Mouse (Mus musculus): ENCODE results near the gene RPS10-NUDT3. TPM values are rescaled to one million over a fixed set of nuclear protein-coding genes. Genes with fewer than 3 reads are reported as not detected.
"Not testable (repeated sequence)": the region's sequence is repeated elsewhere in the genome, so short reads cannot be mapped to it uniquely, and the experiment has no call there.

The RPS10-NUDT3 gene
- polyA plus RNA-seq, 1 experiment from 2014 or later, result not detected

DNA sequence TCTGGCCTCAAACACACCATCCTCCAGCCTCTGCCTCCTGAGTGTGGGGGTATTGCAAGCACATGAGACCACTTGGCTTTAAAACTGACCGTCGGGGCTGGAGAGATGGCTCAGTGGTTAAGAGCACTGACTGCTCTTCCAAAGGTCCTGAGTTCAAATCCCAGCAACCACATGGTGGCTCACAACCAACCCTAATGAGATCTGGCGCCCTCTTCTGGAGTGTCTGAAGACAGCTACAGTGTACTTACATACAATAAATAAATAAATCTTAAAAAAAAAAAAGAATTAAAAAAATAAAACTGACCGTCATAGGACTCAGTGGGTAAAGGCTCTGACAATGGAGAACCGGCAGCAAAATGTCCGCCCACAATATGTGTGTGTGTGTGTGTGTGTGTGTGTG, 4.8 kb upstream of the RPS10-NUDT3 start:
- not testable (repeated sequence) for H3K4me3 ChIP-seq (replicated peaks); H3K27ac ChIP-seq (replicated peaks); H3K9me3 ChIP-seq (replicated peaks); H3K36me3 ChIP-seq; ATAC-seq (ENCODE audit: insufficient number of reproducible peaks, low FRiP score, low TSS enrichment, low read depth); H3K4me2 ChIP-seq (replicated peaks); H3K27me3 ChIP-seq; H3K9ac ChIP-seq
- 90% methylated on average over 6 of the region's 6 CpGs for WGBS
- peaks cover 20% of the 10 kb centered on the region for H3K4me1 ChIP-seq

DNA sequence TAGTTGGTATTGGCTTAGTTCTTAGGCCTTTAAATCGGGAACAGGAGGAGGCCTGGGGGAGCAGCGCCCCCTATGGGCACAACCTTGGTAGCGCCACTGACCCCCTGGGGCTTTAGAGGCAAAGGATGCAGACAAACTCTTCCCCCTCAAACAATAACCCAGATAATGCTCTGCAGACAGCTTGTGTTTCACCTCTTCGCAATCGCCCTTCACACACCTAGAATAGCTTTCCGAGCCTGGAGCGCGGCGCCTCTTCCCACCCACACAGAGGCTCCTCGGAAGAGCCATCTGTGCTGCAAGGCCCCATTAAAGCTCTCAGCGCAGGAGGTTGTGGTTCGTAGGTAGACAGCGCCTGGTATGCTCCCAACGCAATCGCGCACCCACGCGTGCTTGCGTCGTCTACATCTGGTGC, 3.9 kb upstream of the RPS10-NUDT3 start:
- Histone ChIP-seq H3K27ac (replicated peaks) (no peak overlapping the region), H3K4me3 (replicated peaks) (no peak overlapping the region), H3K36me3 (no peaks in the 10 kb centered on the region), H3K27me3 (no peaks in the 10 kb centered on the region), H3K9me3 (replicated peaks) (no peaks in the 10 kb centered on the region), H3K4me2 (replicated peaks) (no peak overlapping the region), H3K9ac (no peak overlapping the region), H3K4me1 (peaks cover 21% of the 10 kb centered on the region)
- ATAC-seq (ENCODE audit: insufficient number of reproducible peaks, low FRiP score, low TSS enrichment, low read depth), result no peak
- 79% methylated on average over 20 of the region's 20 CpGs for WGBS

DNA sequence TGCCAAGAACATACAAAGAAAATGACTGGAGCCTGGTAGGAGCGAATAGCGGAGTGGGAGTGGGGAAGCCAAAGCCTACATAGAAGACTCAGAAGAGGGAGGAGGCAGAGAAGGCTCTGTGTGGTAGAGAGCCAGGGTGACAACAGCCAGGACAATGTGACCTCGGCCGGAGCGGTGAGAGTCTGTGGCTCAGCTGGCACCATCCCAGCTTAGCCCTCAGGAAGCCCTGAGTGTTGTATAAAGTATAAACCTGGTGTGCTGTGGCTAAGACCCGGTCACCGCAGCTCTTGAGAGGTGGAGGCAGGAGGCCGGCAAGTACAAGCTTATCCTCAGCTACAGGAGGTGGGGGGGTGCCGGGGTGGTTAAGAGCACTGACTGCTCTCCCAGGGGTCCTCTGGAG, 2.3 kb upstream of the RPS10-NUDT3 start:
- Histone ChIP-seq H3K4me2 (replicated peaks) (no peak overlapping the region), H3K9ac (no peak overlapping the region), H3K27ac (replicated peaks) (0 out of 2 replicates have a peak overlapping the region, but pooled peaks have one; percentile 17), H3K4me1 (peaks cover 27% of the 10 kb centered on the region), H3K36me3 (peaks cover 10% of the 10 kb centered on the region), H3K4me3 (replicated peaks) (no peak overlapping the region), H3K9me3 (replicated peaks) (no peaks in the 10 kb centered on the region), H3K27me3 (no peaks in the 10 kb centered on the region)
- ATAC-seq (ENCODE audit: insufficient number of reproducible peaks, low FRiP score, low TSS enrichment, low read depth), result no peak
- WGBS, result 63% methylated on average over 9 of the region's 9 CpGs

DNA sequence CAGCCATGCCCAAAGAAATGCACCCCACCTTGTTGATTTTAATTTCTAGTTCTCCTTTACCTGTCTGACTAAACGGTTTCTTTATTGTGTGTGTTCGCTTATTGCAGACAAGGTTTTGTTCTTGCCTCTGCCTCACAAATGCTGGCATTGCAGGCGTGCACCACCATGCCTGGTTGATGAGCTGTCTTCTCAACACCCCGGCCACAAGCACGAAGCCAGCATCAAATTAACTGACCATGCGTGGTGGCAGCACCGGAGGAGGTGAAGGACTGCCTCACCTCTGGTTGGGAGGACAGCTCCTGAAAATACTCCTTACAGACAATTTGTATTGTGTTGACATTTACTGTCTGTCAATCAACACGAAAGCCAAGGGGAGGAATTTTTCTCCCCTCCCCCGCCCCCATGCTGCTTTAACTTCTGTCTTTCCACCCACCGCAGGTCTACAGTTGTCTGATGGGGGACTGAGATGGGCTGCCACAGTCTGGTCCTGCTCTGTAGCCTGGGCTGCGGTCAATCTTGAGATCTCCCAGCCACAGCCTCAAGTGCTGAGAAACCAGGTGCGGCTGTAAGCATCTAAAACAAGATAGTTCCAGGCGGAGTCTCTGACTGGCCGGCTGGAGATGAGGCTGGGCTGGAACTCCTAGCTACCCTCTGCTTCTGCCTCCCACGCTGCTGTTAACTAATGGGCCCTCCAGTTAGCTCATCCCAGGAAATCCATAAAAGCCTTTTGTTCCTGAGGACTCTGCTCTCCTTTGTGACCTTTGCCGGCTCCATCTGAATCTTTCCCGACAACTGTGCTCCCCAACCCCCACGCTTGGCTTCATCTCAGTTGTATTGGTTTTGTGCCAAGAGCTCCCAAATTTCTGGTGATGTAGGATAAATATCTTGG, 1.4 kb upstream of the RPS10-NUDT3 start, which contains the start of gene Rps10:
TSS of gene Rps10 (minus strand) at position 538 of the 889 bp plus-strand sequence.
- H3K9me3 ChIP-seq (replicated peaks), result no peaks in the 10 kb centered on the region
- peak within 1 kb of the TSS; percentile 91 for H3K4me3 ChIP-seq (replicated peaks)
- H3K36me3 ChIP-seq, result peaks cover 19% of the 10 kb centered on the region
- H3K4me1 ChIP-seq, result peaks cover 35% of the 10 kb centered on the region
- no peak within 1 kb of the TSS; the same call in 1 of the 2 replicates for H3K9ac ChIP-seq
- H3K4me2 ChIP-seq (replicated peaks), result peak within 1 kb of the TSS; percentile 78
- peak within 1 kb of the TSS; percentile 91; the same call in 1 of the 2 replicates for H3K27ac ChIP-seq (replicated peaks)
- ATAC-seq (ENCODE audit: insufficient number of reproducible peaks, low FRiP score, low TSS enrichment, low read depth), result no peak
- no peaks in the 10 kb centered on the region for H3K27me3 ChIP-seq
- 44% methylated on average over 18 of the region's 18 CpGs for WGBS

DNA sequence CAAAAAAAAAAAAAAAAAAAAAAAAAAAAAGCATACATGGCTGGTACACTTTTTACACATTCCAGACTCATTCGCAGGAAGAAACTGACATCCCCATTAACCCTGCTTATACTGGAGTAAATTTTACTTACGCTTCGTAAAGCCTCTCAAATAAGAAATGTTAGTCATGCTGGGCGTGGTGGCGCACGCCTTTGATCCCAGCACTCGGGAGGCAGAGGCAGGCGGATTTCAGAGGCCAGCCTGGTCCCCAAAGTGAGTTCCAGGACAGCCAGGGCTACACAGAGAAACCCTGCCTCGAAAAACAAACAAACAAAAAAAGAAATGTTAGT, 517 bp upstream of the RPS10-NUDT3 start:
- Histone ChIP-seq H3K27ac (replicated peaks) (peak overlapping the region; percentile 91; the same call in 1 of the 2 replicates), H3K4me2 (replicated peaks) (peak overlapping the region; percentile 78), H3K36me3 (peaks cover 28% of the 10 kb centered on the region), H3K4me3 (replicated peaks) (peak overlapping the region; percentile 91), H3K4me1 (peaks cover 35% of the 10 kb centered on the region)
- H3K27me3 ChIP-seq; H3K9ac ChIP-seq; ATAC-seq (ENCODE audit: insufficient number of reproducible peaks, low FRiP score, low TSS enrichment, low read depth); H3K9me3 ChIP-seq (replicated peaks): not testable (repeated sequence)
- WGBS, result 32% methylated on average over 9 of the region's 9 CpGs

DNA sequence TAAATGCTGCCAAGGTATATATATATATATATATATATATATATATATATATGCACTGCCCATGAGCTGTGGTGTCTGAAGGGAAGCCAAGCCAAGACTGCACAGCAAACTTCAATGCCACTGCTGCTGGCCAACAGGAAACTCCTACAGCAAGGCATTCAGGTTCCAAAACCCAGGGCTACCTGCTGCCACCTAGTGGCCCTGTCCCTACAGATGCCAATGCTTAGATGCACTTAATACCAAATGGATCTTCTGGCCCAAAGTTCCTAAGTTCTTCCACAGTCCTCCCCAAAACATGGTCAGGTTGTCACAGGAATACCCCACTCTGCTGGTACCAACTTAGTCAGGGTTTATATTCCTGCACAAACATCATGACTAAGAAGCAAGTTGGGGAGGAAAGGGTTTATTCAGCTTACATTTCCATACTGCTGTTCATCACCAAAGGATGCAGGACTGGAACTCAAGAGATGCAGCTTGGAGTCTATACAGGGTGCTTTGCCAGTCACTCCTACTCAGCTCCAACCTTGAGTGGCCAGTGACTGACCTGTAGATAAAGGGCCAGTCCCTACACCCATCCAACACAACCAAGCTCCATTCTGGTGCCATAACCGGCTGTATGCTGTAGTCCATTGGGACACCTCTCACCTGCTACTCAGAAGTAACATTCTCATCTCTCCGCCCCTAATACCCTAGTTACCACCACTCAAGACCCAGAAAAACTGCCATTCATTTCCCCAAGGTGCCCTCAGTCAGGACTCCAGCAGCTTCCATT, 5.6 kb downstream of the RPS10-NUDT3 start:
- no peak overlapping the region for H3K27ac ChIP-seq (replicated peaks)
- H3K4me1 ChIP-seq, result peaks cover 46% of the 10 kb centered on the region
- 0 out of 2 replicates have a peak, but pooled peaks have one; percentile 13 for ATAC-seq (ENCODE audit: insufficient number of reproducible peaks, low FRiP score, low TSS enrichment, low read depth)
- H3K9ac ChIP-seq, result no peak overlapping the region
- 61% methylated on average over 2 of the region's 2 CpGs for WGBS
- peaks cover 37% of the 10 kb centered on the region for H3K36me3 ChIP-seq
- H3K27me3 ChIP-seq, result no peaks in the 10 kb centered on the region
- H3K9me3 ChIP-seq (replicated peaks), result no peaks in the 10 kb centered on the region
- H3K4me3 ChIP-seq (replicated peaks), result no peak overlapping the region
- H3K4me2 ChIP-seq (replicated peaks), result no peak overlapping the region

DNA sequence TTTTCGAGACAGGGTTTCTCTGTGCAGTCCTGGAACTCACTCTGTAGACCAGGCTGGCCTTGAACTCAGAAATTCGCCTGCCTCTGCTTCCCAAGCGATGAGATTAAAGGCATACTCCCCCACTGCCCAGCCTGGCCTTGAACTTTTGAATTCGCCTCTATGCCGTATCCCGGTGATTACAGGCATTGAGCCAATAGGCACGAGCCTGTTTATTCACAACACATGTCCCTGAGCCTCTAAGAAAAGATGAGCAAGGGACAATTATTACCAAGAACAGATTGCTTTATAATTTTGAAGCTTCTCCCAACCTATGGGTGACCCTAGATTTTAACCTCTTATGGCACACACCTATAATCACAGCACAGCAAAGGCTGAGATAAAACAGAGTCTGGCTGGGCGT, 6.6 kb downstream of the RPS10-NUDT3 start:
- H3K9ac ChIP-seq, result no peak overlapping the region
- 81% methylated on average over 8 of the region's 8 CpGs for WGBS
- ATAC-seq (ENCODE audit: insufficient number of reproducible peaks, low FRiP score, low TSS enrichment, low read depth), result no peak

DNA sequence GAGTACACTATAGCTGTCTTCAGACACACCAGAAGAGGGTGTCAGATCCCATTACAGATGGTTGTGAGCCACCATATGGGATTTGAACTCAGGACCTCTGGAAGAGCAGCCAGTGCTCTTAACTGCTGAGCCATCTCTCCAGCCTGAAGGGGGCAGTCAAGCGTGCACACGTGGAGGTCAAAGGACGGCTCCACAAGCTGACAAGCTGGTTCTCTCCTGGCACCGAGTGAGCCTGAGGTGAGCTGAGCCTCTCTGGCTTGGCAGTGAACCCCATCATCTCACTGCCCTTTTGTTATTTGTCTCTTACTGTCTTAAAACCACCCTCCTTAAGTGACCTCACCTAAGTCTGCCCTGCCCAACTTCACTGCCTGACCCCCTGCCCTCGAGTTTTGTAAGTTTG, 7.6 kb downstream of the RPS10-NUDT3 start:
- Histone ChIP-seq H3K9me3 (replicated peaks) (no peaks in the 10 kb centered on the region), H3K9ac (no peak overlapping the region), H3K36me3 (peaks cover 29% of the 10 kb centered on the region), H3K27ac (replicated peaks) (no peak overlapping the region), H3K4me3 (replicated peaks) (no peak overlapping the region), H3K4me2 (replicated peaks) (no peak overlapping the region), H3K27me3 (no peaks in the 10 kb centered on the region), H3K4me1 (peaks cover 37% of the 10 kb centered on the region)
- WGBS, result 46% methylated on average over 5 of the region's 5 CpGs
- no peak for ATAC-seq (ENCODE audit: insufficient number of reproducible peaks, low FRiP score, low TSS enrichment, low read depth)

More for the DNA sequence above, 6.6 kb downstream of the RPS10-NUDT3 start:
- H3K27me3 ChIP-seq, result no peaks in the 10 kb centered on the region
- peaks cover 46% of the 10 kb centered on the region for H3K4me1 ChIP-seq
- H3K36me3 ChIP-seq, result peaks cover 35% of the 10 kb centered on the region
- no peaks in the 10 kb centered on the region for H3K9me3 ChIP-seq (replicated peaks)
- no peak overlapping the region for H3K4me2 ChIP-seq (replicated peaks)
- H3K4me3 ChIP-seq (replicated peaks), result no peak overlapping the region
- H3K27ac ChIP-seq (replicated peaks), result no peak overlapping the region

DNA sequence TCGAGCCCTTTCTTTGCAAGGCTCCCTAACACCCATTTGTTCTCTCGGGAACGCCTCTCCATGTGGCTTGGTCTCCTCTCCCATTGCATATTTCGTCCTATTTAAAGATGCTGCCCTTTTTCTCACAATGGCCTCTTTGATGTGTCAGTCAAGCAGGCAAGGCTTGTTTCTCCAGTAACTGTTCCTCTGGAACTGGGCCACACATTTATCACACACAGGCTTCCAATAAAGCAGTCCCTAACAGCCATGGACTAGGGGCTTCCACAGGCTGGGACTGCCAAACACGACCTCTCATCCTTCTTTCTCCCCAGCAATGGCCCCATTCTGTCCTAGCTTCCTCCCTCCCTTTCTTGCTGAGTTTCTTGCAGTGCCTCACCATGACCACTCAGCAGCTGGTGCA, 8.3 kb downstream of the RPS10-NUDT3 start:
- Histone ChIP-seq H3K9ac (no peak overlapping the region), H3K4me1 (peaks cover 31% of the 10 kb centered on the region), H3K4me2 (replicated peaks) (no peak overlapping the region), H3K27me3 (no peaks in the 10 kb centered on the region), H3K27ac (replicated peaks) (no peak overlapping the region), H3K4me3 (replicated peaks) (no peak overlapping the region), H3K9me3 (replicated peaks) (no peaks in the 10 kb centered on the region), H3K36me3 (peaks cover 21% of the 10 kb centered on the region)
- no peak for ATAC-seq (ENCODE audit: insufficient number of reproducible peaks, low FRiP score, low TSS enrichment, low read depth)
- 32% methylated on average over 5 of the region's 5 CpGs for WGBS

DNA sequence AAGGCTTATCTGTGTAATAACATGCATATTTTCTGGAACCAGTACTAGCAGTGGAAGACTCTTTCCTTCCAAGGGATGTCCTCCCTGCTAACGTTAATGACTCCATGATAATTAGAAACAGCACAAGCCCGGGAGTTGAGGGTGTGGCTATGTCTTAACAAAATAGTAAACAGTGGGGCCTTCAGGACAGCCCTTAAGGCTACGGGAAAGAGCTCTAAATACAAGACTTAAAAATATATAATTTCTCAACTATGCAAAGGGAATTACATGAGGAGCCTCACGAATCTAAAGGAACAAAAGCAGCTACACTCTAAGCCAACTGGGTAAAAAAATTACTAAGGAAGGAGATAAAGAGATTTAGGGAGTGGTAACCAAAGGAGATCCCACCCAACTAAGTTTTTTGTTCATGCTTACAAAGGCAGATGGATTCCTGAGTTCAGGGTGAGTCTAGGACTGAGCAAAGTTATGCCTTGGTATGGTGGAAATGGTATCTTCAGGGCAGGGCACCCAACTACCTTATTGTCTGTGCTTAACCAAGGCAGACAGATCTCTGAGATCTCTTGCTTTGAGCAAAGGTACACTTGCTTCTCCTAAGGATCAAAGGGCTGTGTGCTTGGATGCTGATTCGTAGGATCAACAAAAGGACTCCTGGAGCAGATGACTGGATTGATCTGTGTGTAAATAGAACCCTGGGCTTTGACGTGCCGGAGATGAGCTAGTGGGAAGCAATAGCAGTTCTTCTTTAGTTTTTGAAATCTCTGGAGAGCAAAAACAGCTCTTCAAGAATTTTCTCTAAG, 9.4 kb downstream of the RPS10-NUDT3 start:
- WGBS, result 26% methylated on average over 7 of the region's 7 CpGs
- peaks cover 11% of the 10 kb centered on the region for H3K36me3 ChIP-seq
- H3K4me3 ChIP-seq (replicated peaks), result no peak overlapping the region
- no peak for ATAC-seq (ENCODE audit: insufficient number of reproducible peaks, low FRiP score, low TSS enrichment, low read depth)
- no peak overlapping the region for H3K4me2 ChIP-seq (replicated peaks)
- peaks cover 39% of the 10 kb centered on the region for H3K4me1 ChIP-seq
- no peaks in the 10 kb centered on the region for H3K9me3 ChIP-seq (replicated peaks)
- peak overlapping the region; percentile 69 for H3K27ac ChIP-seq (replicated peaks)
- no peak overlapping the region for H3K9ac ChIP-seq
- H3K27me3 ChIP-seq, result no peaks in the 10 kb centered on the region
